Mouse (Mus musculus) adrenal gland (tissue): ENCODE results near the gene Suds3.

Experiments used
- intact Hi-C: fragments of 180-260 bp; cut with DNase I; formaldehyde crosslinking; loops from one replicate; pipeline ENCODE4 v1.15.1; 2025

Gene Suds3

DNA sequence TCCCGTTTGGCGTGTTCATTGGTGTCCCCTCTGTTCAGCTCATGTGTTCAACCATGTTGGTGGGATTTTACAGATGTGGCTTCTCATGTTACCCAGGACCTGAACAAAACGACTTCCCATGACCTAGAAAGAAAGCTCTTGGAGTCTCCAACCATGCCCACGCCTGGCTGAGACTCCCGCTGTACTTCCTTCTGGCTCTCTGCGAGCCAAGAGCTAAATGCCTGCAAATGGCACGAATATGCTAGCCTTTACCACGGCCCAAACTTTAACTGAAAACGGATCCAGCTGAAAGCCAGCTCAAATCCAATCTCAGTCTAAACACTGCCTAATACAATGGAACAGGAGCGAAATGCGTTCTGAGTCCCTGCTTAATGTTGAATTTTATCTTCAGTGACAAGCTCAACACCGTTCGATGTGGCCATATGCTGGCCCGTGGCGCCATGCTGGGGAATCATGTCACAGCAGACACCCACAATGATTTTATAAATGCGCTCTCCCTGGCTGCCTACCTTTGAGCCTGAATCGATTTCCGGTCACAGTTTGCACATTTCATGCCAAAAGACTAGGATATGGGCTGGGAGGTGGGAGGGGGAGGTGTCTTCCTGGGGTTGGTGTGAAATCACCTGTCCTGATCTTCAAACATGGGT, 55.3 kb downstream of the Suds3 start:
- intact Hi-C loops: no loop called here

DNA sequence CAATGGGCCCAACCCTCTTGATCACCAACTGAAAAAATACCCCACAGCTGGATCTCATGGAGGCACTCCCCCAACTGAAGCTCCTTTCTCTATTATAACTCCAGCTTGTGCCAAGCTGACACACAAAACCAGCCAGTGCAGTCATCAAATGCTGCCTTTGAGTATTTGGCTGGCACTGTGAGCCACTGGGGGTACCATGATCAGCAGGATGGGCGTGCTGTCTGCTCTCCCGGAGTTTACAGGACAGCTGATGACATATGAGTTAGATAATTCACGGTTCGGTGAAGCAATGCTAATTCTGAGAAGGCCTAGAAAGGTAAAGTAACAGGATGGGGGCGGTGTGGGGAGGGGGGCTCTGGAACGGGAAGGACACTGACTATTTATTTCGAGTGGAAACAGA, 66.0 kb downstream of the Suds3 start:
- intact Hi-C loops: no loop called here

DNA sequence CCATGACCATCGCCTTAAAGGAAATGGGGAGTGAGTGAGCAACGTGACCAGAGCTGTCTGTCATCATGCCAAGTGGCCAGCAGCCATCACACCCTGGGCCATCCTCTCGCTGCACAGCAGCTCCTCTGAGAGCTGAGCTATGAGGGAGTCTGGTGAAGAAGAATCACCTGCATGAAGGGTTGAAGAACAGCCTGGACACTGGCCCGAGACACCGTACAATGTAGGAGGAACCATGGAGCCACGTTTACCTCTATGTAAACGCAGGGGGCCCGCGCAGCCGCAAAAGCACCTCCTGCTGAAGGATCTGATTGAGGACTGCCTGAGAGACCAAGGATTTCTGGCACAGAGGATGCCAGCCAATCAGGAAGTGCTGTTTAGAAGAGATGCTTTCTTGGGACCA, 70.8 kb downstream of the Suds3 start:
- intact Hi-C loops: no loop called here

DNA sequence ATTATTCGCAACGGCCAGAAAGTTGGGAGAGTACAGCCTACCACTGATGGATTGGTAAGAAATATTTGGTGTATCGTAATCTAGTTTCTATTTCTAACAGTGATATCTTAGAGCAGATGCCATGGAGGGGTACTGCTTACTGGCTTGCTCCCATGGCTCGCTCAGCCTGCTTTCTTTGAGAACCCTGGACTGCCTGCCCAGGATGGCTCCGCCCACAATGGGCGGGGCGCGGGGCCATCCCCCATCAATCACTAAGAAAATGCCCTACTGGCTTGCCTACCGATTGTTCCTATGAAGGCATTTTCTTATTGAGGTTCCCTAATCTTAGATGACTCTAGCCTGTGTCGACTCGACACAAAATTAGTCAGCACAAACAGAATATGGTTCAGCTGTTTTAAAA, 73.3 kb downstream of the Suds3 start:
- intact Hi-C loops: no loop called here
